Mouse (Mus musculus) adrenal gland, postnatal 25 days (tissue): Measurements from ENCODE around the gene Dnaja4. TPM values are rescaled to one million over a fixed set of nuclear protein-coding genes. Genes with fewer than 3 reads are reported as not detected.

ENCODE experiments used
- DNase-seq: peaks from one replicate; pipeline ENCODE4 v3.0.0; 2021; ENCODE audit warnings: mixed read lengths
- total RNA-seq: library from RNA; stranded (reverse); gene quantifications from 2 replicates; pipeline ENCODE4 v1.2.3, GENCODE M21; 2021

Gene Dnaja4
- total RNA-seq, 1 experiment from 2014 or later, result 16.7 TPM

DNA sequence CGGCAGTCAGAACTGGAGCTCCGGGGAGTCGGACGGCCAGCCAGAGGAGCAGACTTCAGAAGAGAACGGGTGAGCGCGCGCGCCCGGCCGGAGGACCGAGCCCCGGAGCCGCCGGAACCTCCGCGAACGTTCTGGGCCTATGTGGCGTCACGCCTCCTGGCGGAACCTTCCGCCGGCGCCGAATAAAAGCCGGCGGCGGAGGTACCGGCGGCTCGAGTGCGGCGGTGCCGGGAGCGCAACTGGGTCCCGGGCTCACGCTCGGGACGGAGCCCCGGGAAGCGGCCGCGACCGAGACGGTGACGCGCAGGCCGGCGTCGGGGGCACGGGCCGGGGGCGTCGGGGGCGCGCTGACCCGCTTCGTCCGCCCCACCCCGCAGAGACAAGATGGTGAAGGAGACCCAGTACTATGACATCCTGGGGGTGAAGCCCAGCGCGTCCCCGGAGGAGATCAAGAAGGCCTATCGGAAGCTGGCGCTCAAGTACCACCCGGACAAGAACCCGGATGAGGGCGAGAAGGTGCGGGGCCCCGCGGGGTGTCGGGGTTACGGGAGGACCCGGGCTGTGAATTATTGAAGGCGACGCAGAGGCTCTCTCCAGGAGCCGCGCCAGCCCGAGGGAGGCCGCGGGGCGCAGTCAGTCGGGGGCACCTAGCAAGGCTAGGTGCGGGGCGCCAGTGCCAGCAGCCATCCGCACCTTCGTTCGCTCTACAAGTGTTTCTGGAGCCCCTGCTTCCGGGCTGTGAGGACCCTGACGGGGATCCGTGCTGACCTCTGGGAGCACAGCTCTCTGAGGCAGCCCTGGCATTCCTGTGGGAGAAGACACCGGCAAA is 886 bp downstream of the Dnaja4 start:
- peak; percentile 86 for DNase-seq

DNA sequence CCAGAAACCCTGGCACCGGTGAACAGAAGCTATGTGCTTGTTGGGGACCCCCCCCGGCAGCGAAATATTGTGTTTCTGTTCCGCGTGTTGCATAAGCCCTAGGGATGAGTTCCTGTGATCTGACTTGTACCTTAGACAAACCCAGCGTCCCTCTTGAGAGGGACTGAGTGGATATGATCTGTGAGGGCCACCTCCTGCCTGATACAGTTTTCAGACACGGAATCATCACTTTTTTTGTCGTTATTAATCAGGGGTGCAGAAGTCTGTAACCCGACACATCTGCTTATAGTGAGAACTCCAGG is 1.5 kb downstream of the Dnaja4 start:
- DNase-seq, result no peak

DNA sequence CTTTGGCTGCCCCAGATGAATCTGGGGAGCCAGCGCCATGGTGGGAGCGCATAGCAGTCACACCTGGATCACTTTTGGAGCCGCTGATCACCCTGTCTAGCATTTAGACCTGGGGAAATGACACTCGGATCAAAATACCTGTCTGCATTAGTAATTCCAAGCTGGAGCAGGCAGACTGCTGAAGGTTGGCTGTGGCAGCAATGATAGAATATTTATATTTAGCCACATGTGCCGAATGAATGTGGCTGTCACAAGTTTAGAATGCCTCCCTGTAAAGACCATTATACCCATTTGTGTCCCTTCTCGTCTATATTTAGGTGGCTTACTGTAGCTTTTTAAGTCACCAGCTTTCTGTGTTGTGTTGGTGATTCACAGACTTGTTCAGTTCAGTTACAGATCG is 2.1 kb downstream of the Dnaja4 start:
- no peak for DNase-seq

DNA sequence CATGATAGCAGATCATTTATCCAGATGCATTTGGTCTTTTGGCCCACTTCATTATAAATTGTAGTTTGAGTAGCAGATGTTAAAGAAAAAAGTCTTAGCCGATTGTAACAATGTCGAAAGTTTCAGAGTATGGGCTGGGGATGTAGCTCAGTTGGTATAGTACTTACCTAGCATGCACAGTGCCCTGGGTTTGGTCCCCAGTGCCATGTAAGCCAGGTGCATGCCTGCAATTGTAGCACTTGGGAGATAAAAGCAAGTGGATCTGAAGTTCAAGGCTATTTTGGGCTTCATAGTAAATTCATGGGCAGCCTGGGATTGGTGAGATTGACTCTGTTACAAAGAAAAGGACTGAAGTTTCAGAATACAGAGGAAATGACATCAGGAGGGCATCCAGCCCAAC is 3.9 kb downstream of the Dnaja4 start:
- DNase-seq, result no peak

DNA sequence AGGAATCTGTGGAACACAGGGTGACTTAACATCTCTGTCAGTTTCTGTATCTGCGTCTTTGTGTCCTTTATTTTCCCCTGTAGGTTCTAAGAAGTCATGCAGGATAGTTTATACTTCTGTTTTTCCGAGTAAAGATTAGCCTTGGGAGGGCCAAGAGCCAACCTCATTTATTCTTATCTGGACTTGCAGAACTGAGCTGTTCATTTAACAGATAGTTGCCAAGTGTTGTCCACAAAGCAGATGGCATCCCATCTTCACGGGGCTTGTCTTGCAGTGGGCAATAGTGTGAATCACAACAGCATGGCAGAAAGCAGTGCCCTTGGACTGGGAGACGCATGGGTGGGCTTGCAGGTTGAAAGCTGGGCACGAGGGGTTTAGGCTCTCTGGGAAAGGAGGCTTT is 5.7 kb downstream of the Dnaja4 start:
- no peak for DNase-seq

DNA sequence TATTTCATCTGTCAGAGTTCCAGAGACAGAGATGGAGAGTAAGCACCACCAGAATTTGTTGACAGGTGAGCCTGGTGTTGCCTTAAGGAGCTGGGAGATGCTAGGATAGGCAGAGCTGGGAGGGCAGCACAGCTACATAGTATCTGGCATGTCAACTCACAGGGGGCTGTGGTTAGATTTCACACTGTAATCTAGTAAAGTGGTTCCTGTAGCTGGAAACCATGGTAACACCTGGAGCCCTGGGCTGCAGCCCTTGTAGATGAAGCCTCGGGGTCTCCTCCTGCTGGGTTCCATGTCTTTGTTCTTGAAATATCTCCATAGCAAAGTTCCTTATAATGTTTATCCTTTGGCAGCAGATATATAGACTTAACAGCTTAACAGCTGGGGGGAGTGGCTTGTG is 6.9 kb downstream of the Dnaja4 start:
- DNase-seq, result no peak

DNA sequence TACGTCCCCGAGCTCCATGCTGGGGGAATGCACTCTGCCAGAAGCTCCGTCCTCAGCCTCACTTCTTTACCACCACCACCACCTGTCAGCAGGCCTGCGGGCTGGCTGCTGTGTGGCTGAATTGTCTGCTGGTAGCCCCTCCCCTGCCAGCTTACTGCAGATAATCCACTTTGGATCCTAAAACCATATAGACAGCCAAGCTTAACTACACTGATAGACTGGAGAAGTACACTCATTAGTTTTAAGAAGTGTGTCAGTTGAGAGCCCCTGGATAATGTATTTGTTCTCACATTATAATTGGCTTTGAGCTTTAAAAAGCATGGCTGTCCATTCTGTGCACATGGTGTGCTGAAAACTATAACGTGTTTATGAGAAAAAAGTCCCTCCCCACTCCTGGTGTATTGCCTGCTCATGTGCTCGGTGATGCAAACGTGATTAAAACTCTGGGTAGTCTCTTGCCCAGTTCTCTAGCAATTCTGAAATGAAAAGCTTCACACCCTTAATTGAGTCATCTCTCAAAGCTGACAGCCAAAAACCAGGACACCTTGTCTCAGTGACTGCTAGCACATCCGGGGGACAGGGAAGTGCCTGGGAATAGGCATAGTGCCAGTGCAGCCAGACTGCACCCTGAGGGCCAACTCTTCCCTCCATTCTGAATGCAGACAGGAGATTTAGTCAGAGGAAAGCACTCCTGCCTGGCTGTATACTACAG is 8.8 kb downstream of the Dnaja4 start:
- no peak for DNase-seq

DNA sequence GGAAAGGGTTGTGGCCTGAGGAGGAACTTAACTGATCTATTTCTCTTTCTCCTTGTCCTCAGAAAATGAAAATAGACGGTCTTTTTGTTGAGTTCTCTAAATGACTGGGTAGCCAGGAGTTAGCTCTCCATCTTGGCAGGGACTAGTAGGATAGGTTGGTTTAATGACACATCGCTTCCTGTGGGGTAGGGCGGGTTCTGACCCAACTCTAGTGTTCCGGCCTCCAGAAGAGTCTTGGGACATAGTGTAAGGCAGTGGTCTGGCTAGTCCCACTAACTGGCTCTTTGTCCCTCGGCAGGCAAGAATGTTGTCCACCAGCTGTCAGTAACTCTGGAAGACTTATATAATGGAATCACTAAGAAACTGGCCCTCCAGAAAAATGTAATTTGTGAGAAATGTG is 9.4 kb downstream of the Dnaja4 start:
- DNase-seq, result no peak

DNA sequence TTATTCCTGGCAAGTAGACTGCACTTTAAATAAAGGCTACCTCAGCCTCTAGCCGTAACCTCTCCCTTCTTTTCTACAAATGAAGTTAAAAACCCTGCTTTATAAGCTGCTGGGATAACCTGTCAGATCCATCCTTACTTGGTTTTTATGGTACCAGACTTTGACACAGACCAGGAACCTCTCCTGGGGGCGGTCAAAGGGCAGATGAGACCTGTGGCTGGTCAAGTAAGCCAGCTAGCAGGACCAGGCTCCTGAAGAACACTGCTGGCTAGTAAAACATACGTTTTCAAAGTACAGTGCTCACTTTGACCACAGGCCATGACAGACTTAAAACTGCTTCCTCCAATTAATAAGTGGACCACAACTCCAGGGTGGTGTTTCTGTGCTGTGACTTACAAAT is 17.1 kb downstream of the Dnaja4 start:
- DNase-seq, result no peak

DNA sequence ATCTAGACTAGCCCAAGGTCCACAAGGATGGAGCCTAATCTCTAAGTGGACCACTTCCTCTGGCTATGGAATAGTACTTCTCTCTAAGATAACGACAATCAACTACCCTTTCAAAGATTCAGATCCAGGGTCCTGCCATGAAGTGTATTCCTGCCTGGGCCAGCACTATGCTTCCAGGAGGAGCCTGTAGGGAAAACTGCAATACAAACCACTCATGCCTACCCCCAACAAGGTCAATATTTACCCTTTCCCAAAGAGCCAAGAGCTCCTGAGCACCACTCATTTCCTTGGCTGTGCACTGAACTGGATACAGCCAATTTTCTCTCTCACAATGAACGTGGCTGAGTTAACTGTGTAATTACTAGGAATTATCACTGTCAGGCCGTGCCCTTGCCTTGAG is 18.9 kb downstream of the Dnaja4 start:
- DNase-seq, result no peak

DNA sequence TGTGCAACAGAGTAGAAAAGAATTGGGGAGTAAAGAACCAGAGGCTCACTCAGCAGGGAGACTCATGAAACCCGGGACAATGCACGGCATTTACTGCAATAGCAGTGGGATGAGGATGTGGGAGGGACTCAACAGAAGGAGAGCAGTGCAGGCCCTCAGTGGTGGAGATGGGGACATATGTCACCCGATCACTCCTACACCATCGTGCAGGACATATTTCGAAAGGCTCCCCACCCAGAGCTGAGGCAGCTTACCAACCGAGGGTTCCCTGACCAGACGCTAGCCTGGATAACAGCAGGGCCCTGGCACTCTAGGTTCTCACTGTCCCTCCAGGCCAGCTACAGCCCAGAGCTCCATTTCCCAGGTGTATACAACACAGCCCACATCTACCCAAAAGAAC is 23.5 kb downstream of the Dnaja4 start:
- DNase-seq, result no peak

DNA sequence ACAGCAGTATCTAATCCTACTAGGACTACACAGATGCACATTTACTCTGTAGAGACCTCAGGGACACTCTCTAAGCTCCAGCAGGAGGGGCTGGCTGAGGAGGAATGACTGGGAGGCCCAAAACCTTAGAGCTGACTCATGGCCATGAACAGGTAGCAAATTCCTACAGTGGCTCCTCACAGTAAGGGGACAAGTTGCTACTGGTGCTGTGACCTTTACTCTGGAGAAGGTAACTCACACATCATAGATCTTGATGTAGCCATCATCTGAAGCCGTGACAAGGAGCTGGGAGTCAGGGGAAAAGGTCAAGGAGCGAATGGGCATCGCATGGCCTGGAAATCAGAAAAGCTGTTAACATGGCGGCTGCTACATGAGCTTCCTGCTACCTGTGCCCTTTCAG is 23.9 kb downstream of the Dnaja4 start:
- DNase-seq, result no peak

DNA sequence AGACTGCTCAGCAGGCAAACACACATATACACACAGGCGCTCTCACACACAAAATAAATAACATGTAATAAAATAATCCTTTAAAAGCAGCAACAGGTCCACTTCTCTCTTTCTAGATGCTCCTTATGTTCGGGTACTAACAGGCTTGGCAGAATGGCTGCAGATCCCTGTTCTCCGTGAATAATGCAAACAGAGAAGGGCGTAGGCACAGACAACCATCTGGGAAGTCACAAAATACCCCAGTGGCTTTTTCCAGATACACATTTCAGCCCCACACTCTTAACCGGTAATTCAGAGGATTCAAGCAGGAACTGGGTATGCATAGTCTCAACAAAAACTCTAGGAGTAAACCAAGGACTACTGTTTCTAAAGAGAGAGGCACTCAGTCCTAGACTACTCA is 27.6 kb downstream of the Dnaja4 start:
- DNase-seq, result no peak

DNA sequence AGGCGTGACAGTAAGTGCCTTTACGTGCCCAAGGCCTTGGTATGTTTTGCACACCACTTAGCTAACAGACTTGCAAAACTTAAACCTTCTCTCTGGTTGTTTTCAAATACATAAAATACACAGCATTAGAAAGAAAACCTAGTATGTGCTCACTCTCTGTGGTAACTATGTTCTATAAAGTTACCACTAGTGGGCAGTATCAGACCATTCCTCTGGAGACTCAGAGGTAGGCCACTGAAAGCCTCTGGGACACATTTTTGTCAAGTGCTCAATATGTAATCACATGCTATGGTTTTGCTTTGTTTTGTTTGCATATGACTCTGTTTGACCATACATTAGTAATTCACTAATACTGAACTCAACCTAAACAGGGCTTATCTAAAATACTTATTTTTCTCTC is 33.4 kb downstream of the Dnaja4 start:
- no peak for DNase-seq

DNA sequence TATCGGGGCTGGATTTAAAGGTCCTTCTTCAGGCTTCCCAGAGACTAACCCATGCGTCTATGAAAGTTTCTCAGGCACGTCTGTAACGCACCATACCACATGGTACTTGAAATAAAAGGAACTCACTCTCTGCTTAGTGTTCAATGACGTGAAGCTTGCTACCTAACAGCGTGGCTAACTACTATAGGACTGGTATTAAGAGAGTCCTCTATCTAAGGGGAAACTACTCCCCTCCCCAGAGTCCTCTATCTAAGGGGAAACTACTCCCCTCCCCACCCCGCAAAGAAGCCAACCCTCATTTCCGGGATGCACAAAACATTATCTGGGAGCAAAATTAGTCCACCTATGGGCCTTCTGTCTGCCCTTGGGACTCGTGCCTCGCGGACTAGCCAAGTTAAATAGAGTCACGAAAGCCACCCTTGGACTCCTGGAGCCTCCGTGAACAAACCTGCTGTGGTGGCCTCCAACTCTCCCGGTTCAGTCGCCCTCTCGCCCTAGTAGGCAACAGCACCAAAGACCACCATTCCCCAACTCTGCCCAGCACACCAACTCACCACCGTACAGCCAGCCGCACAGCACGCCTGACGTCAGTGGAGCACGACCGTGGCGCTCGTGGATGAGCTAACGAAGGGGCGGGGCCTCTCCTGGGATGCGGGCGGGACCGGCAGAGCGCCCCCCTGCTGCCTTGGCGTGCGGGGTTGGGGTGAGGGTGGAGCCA is 35.4 kb downstream of the Dnaja4 start, which contains the start of gene Wdr61:
TSS of gene Wdr61 (minus strand) at position 599 of the 718 bp plus-strand sequence.
- peak; percentile 98 for DNase-seq

DNA sequence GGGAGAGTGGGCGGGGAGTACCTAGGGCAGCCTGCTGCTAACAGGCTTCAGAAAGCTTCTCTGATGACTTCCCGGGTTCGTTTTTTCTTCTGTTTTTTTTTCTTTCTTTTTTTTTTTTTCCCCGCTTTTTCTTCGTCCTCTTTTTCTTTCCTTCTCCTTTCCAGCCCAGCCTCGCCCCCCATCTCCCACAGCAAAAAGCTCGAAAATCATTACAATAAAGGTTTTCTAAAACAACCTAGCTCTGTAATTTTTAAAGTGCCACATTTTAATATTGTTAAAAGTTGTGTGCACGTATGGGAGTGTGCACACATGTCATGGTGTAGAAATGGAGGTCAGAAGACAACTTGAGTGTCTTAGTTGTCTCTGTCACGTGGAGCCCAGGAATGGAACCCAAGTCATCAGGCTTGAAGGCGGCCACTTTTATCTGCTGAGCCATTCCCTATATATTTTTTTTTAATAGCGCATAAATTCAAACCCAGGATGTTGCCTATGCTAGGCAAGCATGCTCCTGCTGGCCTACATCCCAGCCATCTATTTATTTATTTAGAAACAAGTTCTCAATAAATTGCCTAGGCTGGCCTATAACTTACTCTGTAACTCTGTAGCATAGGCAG is 36.1 kb downstream of the Dnaja4 start:
- DNase-seq, result no peak

DNA sequence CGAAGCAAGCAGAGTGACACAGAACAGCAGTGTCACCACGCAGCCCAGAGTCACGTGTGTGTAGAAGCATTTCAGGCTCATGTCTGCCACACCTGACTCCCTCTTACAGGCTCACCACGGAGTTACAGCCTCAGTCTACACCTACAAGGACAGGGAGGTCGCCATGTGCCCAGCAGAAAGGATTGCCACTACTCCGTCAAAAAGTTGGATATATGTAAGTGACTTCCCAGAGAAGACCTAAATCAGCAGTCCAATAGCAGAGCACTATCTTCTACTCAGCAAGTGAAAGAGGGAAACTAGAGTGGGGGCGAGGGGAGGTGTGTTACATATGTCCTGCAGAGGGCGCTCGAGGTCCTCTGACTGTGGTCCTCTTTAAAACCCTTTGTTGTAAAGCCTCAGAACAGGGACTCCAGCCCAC is 37.6 kb downstream of the Dnaja4 start:
- DNase-seq, result peak; percentile 26

DNA sequence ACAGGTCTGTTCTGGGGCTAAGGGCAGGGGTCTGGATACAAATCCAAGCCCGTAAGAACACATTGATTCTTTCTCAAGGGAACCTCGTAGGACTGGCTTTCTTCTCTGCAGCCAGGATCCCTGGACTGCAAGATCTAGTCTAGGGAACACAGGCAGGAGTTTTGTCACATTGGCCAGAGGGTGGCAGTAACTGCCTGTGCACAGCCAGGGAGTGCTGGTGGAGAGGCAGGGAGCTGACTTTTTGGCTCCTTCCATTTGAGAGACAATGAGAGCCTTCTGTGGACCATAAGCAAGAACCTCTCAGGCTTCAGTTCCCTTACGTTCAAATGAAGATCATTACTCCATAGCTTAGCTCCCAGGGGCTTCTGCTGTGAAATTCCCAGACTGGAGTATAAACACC is 39.7 kb downstream of the Dnaja4 start:
- peak; percentile 38 for DNase-seq

DNA sequence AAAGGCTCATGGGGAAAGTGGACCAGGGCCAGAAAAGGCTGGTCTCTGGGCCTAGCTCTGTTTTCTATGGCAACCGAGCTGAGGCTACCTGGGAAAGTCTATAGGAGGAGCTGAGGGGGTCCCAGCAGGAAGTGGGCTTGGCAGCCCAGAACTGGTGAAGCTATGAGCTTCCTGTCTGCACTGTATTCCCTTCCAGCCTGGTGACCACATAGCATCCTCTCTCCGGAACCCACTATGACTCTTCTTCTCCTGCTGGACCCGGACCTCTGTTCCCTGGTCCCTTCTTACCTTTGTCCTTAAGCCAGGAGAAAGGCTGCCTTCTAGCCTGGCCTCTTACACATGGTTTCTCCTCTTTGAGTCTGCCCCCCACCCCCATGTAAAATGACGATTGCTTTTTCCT is 45.2 kb downstream of the Dnaja4 start:
- no peak for DNase-seq

DNA sequence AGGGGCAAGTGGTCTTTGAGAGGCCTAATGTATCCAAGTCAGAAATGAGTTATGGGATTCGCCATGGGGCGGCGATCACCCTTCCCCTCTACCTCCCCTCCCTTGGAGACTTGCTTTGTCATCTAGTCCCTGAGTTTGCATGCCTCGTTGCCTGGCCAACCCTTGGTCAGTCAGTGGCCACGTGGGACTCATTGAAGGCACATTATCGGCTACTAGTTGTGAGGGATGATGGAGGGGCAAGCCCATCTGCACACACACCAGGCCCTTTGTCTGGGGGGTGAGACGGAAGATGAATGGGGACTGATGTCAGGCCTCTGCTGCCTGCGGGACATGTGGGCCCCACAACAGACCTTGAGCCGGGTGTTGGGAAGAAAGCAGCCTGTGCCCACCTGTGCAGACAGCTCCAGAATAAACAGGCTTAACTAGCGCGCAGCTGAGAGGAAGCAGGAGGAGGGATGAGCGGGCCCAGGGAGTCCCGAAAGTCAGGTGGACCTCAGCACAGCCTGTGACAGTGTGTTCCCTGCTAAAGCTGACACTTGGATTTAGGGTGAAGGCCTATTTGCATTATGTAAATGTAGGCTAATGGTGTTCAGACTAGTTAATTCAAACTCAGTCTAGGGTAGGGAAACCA is 47.2 kb downstream of the Dnaja4 start:
- DNase-seq, result no peak

DNA sequence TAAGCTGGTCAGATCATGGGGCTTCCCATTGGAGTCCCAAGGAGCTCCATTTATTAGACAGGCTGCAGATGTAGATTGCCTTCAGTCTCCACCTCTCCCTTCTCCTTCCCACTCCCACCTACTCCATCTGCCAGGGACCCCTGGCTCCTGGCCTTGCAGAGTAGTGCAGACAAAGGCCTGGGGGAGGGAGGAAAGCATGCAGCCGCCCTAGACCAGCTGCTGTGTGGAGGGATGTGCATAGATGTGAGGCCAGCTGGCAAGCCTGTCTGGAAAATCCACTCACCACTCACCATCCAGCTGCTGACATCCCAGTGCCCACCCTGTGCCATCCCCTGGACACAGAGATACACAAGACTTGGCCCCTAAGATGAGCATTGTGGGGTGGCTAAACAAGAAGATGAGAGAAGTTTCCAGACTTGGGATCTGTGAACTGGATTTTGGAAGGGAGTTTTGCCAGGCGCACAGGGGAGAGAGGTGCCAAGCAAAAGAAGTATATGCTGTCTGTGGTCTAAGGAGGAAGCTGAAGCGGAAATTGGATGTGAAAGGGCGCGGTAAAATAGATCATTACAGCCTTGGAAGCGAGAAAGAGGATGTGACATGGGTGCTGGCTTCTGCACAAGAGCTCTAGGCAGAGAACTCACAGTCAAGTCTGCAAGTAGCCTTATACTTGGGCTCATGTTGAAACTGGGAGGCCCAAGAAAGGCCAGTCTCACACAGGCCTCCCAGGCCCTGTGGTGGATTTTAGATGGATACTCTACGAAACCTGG is 51.7 kb downstream of the Dnaja4 start:
- no peak for DNase-seq

DNA sequence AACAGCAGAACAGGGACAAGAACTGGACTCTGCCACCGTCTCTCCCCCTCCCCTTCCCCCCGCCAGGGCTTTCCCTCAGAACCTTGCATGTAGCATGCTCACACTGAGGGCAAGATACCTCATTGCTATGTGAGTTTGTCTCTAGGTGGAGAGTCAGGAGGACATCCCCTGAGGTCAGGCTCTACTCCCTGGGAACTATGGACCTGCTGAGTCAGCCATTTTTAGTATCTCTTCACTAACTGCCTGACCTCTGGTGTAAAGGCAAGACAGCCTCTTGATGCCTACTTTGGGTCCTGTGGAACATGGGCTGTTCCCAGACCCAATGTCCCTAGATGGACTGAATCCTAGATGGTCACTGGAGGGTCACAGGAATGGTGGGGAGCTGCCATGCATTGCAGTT is 53.0 kb downstream of the Dnaja4 start:
- DNase-seq, result no peak
